Mouse (Mus musculus) small intestine, adult 2 months (tissue): Measurements from ENCODE around the gene Pnmal2. TPM values are rescaled to one million over a fixed set of nuclear protein-coding genes. Genes with fewer than 3 reads are reported as not detected.
A peak's percentile ranks its signal among the peaks of the same experiment; 100 is the strongest.

Source experiments
- H3K27ac ChIP-seq: fragments of 200-500 bp; 2 replicates; pipeline ENCODE4 v1.5.1; 2012; ENCODE audit warnings: low read depth, low read length, control low read depth, inconsistent platforms; ENCODE audit not compliant: insufficient read depth
- H3K27me3 ChIP-seq: fragments of 200-500 bp; 2 replicates; pipeline ENCODE4 v1.6.1; 2012; ENCODE audit warnings: mild to moderate bottlenecking, moderate library complexity, low read length, inconsistent platforms; ENCODE audit not compliant: control insufficient read depth, insufficient read depth
- H3K36me3 ChIP-seq: fragments of 200-500 bp; 2 replicates; pipeline ENCODE4 v1.6.1; 2012; ENCODE audit warnings: mild to moderate bottlenecking, low read length, control low read depth, inconsistent platforms; ENCODE audit not compliant: control insufficient read depth, insufficient read depth
- H3K4me1 ChIP-seq: fragments of 200-500 bp; 2 replicates; pipeline ENCODE4 v1.6.1; 2012; ENCODE audit warnings: low read length, inconsistent platforms, mixed read lengths; ENCODE audit not compliant: control insufficient read depth, insufficient read depth, insufficient read length
- H3K4me3 ChIP-seq: fragments of 200-500 bp; 2 replicates; pipeline ENCODE4 v1.5.1; 2012; ENCODE audit warnings: low read depth, mild to moderate bottlenecking, control low read depth, inconsistent platforms, low read length, moderate library complexity
- CTCF ChIP-seq: fragments of 200-500 bp; IDR thresholded peaks from 2 replicates; pipeline ENCODE4 v1.5.1; 2012; ENCODE audit warnings: low read depth, mild to moderate bottlenecking, control low read depth, inconsistent platforms, low read length, moderate library complexity, mixed read lengths; ENCODE audit not compliant: insufficient replicate concordance, insufficient read length; ENCODE audit errors: extremely low read depth
- POLR2A ChIP-seq: fragments of 200-500 bp; IDR thresholded peaks from 2 replicates; pipeline ENCODE4 v1.6.1; 2012; ENCODE audit warnings: low read depth, mild to moderate bottlenecking, control low read depth, inconsistent platforms, low read length, moderate library complexity
- WGBS: fragments of 180-500 bp; shearing (Covaris S2); methylation state at CpG from one replicate; pipeline ENCODE4 v1.1.7; 2018; 5-methylcytosine and 5-hydroxymethylcytosine counted together
- polyA plus RNA-seq: library from polyadenylated mRNA; depleted of rRNA; stranded (reverse); fragments of >200 nt; gene quantifications from 2 replicates; pipeline ENCODE4 v1.2.3, GENCODE M21; 2012

Gene Pnmal2
- polyA plus RNA-seq, 1 experiment = 1.4 TPM

GRCm38 (mm10) chr7:16922360-16922973 lies 22.0 kb upstream of the Pnmal2 start:
- TF ChIP-seq CTCF = no peak
- peak; percentile 20; the same call in 1 of the 2 replicates for TF ChIP-seq POLR2A
- 10% methylated on average over 10 of the region's 10 CpGs for WGBS
- peak overlapping the region; percentile 82 for H3K27ac ChIP-seq

GRCm38 (mm10) chr7:16923283-16924036 lies 21.0 kb upstream of the Pnmal2 start:
- TF ChIP-seq POLR2A (peak; percentile 77), CTCF (no peak)
- H3K4me3 ChIP-seq = peak overlapping the region; percentile 93
- H3K27me3 ChIP-seq = no peaks in the 10 kb centered on the region
- peaks cover 10% of the 10 kb centered on the region for H3K36me3 ChIP-seq
- H3K27ac ChIP-seq = peak overlapping the region; percentile 82
- WGBS = 1% methylated on average over 49 of the region's 57 CpGs
- H3K4me1 ChIP-seq = peaks cover 16% of the 10 kb centered on the region

More at GRCm38 (mm10) chr7:16922360-16922973, 22.0 kb upstream of the Pnmal2 start:
- peaks cover 16% of the 10 kb centered on the region for H3K4me1 ChIP-seq
- H3K36me3 ChIP-seq = peaks cover 20% of the 10 kb centered on the region
- H3K4me3 ChIP-seq = peak overlapping the region; percentile 93
- H3K27me3 ChIP-seq = no peaks in the 10 kb centered on the region

GRCm38 (mm10) chr7:16924037-16924834 lies 20.2 kb upstream of the Pnmal2 start, which contains the start of gene Calm3:
Gene Calm3 (minus strand): TSS chr7:16924114.
- 1% methylated on average over 64 of the region's 64 CpGs for WGBS
- Histone ChIP-seq H3K27ac (peak within 1 kb of the TSS; percentile 95), H3K4me3 (peak within 1 kb of the TSS; percentile 93), H3K27me3 (no peaks in the 10 kb centered on the region), H3K4me1 (peaks cover 16% of the 10 kb centered on the region), H3K36me3 (peaks cover 6% of the 10 kb centered on the region; the same call in 1 of the 2 replicates)
- TF ChIP-seq CTCF (0 out of 2 replicates have a peak, but pooled peaks have one; percentile 20), POLR2A (peak; percentile 74)

- H3K27me3 ChIP-seq = no peaks in the 10 kb centered on the region
- no peak for TF ChIP-seq CTCF
- no peak for TF ChIP-seq POLR2A
- H3K36me3 ChIP-seq = no peaks in the 10 kb centered on the region
- H3K27ac ChIP-seq = no peak overlapping the region
- 43% methylated on average over 2 of the region's 2 CpGs for WGBS
- H3K4me1 ChIP-seq = no peaks in the 10 kb centered on the region
- H3K4me3 ChIP-seq = no peak overlapping the region
Measured at GRCm38 (mm10) chr7:16928341-16928740, 16.1 kb upstream of the Pnmal2 start.

GRCm38 (mm10) chr7:16930850-16931249 lies 13.6 kb upstream of the Pnmal2 start:
- Histone ChIP-seq H3K36me3 (no peaks in the 10 kb centered on the region), H3K27me3 (no peaks in the 10 kb centered on the region), H3K4me3 (no peak overlapping the region), H3K27ac (no peak overlapping the region), H3K4me1 (no peaks in the 10 kb centered on the region)
- no peak for TF ChIP-seq POLR2A
- peak; percentile 60; the same call in 1 of the 2 replicates for TF ChIP-seq CTCF
- WGBS = 4% methylated on average over 1 of the region's 1 CpGs

GRCm38 (mm10) chr7:16931968-16932627 lies 12.4 kb upstream of the Pnmal2 start:
- no peaks in the 10 kb centered on the region for H3K4me1 ChIP-seq
- 18% methylated on average over 14 of the region's 14 CpGs for WGBS
- H3K4me3 ChIP-seq = no peak overlapping the region
- H3K27ac ChIP-seq = no peak overlapping the region
- TF ChIP-seq CTCF (peak; percentile 32; the same call in 1 of the 2 replicates), POLR2A (no peak)
- H3K36me3 ChIP-seq = no peaks in the 10 kb centered on the region
- no peaks in the 10 kb centered on the region for H3K27me3 ChIP-seq
